Mouse (Mus musculus) left cerebral cortex, adult 8-10 months (tissue): ENCODE results near the gene Prps1. TPM values are rescaled to one million over a fixed set of nuclear protein-coding genes. Genes with fewer than 3 reads are reported as not detected.
A peak's percentile ranks its signal among the peaks of the same experiment; 100 is the strongest.
"Not testable (repeated sequence)": the region's sequence is repeated elsewhere in the genome, so short reads cannot be mapped to it uniquely, and the experiment has no call there.

Experiments used
- DNase-seq, 2 experiments: peaks; one replicate each; pipeline ENCODE4 v3.0.0; 2022; ENCODE audit warnings: low spot score in 2 of 2
- total RNA-seq, 4 experiments: library from RNA; stranded (reverse); gene quantifications; 2 replicates each; pipeline ENCODE4 v1.2.4; 2022

Gene Prps1
- total RNA-seq, 4 experiments from 2014 or later, result 70.4 to 87.2 (median 75.8) TPM

DNA sequence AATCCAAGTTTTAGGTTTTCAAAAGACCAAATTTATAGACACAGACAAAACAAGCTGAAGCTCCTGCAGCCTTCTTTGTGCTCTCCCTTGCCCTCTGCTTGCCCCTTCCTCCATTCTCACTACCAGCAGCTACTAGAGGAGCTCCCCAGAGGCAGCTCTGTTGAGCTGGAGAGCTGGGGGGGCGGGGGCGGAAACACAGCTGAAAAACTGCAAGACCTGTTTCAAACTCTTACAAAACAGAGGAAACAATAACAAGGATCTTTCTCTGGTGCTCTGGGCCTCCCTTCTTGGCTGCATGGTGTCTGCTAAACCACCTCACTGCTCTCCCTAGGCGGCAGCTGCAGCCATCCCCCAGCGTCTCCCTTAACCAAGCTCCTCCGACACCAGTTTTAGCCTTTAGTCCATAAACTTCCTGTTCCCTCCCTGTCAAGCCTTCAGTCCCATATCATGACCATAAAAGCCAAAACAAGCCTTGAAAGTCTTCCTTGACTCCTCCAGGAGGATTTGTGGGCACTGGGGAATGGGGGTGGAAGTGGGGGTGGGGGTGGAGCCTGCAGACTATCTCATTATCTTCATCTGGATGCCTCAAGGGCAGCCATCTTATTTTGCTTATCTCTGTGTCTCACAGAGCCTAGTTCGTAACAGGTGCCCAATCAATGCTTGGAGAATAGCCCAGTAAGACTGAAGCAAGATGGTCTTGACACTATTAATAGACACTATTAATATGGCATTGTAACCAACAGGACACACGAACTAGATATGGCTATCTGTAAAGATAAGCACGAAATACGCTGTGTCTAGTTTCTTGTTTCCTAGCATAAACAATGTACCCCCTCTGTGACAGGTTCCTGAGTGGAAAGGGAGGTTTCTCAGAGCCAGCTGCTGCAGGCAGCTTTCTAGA is 45.2 kb downstream of the Prps1 start:
- DNase-seq, result no peak

DNA sequence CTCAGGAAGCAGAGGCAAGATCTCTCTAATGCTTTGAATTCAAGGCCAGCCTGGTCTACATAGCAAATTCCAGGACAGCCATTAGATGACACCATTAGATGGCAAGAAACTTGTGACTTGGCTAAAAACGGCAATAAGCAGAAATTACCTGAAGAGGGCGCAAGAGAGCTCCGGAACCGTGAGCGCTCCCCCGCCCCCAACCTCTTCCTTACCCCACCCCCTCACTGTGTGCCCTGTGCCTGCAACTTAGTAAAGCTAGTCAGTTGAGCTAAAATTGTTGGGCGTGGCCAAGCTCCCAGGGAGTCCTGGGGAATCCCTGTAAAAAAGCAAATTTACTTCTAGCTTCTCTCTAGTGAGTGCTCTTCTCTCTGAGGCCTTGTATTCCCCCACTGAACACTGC is 47.5 kb downstream of the Prps1 start:
- no peak for DNase-seq

GRCm38 (mm10) chrX:140505497-140506238 is 49.3 kb downstream of the Prps1 start:
- DNase-seq, result peak in 1 of 2 experiments; percentile 14

GRCm38 (mm10) chrX:140506436-140507180 is 50.2 kb downstream of the Prps1 start:
- no peak for DNase-seq

GRCm38 (mm10) chrX:140507377-140507776 is 51.0 kb downstream of the Prps1 start:
- DNase-seq, result no peak

DNA sequence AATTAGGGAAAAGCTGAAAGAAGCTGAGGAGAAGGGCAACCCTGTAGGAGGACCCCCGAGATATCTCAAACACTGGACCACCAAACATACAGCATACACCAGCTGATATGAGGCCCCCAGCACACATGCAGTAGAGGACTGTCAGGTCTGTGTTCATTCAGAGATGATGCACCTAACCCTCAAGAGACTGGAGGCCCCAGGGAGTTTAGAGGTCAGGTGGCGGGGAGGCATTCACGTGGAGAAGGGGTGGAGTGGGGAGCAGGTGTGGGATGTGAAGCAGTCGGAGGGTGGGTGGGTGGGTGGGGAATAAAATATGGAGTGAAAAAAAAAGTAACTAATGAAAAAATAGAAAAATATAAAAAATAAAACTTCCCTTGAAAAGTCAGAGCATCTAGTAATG is 52.4 kb downstream of the Prps1 start:
- not testable (repeated sequence) for DNase-seq

- no peak for DNase-seq
These were observed 53.4 kb downstream of the Prps1 start for GRCm38 (mm10) chrX:140509817-140510216.

DNA sequence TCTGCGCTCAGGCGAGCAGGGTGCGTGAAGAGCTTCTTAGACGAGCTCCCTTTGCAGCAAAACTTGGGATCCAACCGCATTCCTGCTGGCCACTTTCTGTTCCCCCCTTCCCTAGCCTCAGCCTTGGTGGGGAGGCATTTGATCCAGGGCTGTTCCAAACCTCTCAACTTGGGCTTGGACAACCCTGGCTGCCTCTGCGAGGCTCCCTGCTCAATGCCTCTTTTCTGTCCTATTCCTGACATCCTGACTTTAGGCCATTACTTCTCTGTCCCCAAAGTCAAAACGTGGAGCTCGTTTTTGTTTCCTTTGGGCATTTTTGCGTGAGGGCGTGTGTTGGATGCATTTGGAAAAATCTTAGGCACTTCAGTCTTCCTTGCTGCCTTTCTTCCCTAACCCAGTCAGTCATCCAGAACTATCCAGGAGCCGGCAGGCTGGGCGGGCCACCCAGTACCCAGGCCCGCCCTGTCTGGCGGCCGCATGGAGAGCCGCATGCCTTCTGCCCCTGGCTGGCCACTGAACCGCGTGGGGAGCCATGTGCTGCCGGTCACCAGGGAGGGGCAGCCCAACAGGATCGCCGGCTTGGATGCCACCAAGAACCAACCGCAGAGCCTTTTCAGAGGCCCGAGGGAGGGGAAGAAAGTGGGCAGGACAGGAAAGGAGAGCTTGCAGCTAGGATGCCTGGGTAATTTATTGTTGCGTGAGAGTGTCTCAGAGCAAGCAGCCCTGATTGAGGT is 54.5 kb downstream of the Prps1 start:
- DNase-seq, result peak in 1 of 2 experiments; percentile 38

- DNase-seq, result no peak
These were observed 55.6 kb downstream of the Prps1 start for GRCm38 (mm10) chrX:140511687-140512651.

- no peak for DNase-seq
These were observed 57.0 kb downstream of the Prps1 start for GRCm38 (mm10) chrX:140513379-140513778.

GRCm38 (mm10) chrX:140518351-140518750 is 61.9 kb downstream of the Prps1 start:
- no peak for DNase-seq

DNA sequence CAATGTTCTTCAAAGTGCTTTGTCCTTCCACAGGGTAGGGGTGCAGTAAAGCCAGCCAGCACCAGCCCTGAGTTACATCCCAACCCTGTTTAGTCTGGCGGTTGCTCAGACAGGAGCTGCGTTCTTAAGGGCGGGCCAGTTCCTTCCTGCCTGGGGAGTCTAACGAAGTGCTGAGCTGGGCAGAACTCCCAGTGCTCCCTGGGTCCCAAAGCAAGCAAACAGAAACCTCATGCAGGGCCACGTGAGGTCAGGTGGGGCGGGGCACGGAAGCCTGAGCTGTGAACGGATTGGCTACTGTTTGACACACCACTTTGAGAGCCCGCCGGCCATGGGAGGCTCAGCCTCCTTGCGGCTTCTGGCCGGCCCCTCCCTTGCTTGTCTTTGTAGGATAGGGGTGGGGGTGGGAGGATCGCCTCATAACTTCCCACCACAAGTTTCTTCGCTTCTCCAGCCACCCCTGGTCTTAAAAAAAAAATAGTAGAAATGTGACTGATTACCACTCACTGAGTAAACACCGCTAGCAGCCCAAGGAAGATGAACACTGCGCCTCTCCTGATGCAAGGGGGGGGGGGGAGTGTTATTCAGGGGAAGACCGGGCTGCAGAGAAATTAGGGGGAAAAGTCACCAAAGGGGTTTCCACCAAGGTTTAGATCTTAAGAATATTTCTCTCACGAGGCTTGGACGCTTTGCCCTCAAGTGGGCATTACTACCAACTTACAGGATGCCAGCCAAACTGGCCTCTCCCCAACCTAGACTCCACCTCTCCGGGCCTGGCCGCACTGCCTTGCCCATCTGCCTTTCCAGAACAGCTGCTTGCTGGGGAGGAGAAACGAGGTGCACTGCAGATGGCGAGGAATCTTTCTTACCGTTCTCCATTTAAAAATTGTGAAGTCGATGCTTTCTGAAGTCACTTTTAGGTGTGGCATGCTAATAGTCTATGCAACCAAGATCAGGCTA is 64.0 kb downstream of the Prps1 start:
- DNase-seq, result peak; percentile 23 to 85

DNA sequence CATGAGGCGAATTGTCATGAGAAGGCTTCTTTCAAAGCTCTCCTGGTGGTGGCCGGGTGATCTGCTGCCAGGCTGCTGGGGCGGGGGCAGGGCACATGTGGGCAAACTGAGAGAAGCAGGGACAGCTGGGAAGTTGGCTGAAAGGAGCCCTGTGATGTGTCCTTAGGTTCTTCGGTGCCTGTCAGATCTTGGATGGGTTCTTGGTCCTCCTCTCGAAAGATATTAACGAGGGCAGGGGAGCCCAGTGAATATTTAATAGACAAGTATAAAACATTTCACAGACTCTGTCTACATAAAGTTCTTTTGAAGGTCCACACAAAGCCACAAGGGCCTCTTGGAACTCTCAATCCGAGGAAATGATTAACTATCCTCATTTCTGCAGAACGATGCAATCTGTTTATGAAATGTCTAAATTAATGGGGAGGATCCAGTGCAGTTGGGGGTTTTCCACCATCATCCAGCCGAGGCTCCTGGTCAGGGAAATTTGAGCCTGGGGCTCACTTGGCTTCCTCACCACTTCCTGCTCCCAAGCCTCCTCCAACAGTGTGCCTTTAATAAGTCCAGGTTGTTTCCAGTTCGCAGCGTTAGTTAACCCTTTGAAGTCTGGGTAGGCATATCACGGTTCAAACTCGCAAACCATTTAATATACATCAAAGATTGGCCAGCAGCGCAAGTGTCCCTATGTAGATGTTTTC is 65.8 kb downstream of the Prps1 start:
- DNase-seq, result no peak

GRCm38 (mm10) chrX:140524231-140524630 is 67.8 kb downstream of the Prps1 start:
- no peak for DNase-seq
